Mouse (Mus musculus): ENCODE results near the gene Kmt2c.

GRCm38 (mm10) chr5:25276365-25276764, 222.2 kb downstream of the Kmt2c start:
- TF ChIP-seq EP300 (optimal IDR thresholded peaks at IDR 0.05) (no peak), CTCF (IDR thresholded peaks at IDR 0.05; ENCODE audit: low read depth) (no peak)

All from stomach, postnatal 0 days (tissue).